In the genomic region with DNA sequence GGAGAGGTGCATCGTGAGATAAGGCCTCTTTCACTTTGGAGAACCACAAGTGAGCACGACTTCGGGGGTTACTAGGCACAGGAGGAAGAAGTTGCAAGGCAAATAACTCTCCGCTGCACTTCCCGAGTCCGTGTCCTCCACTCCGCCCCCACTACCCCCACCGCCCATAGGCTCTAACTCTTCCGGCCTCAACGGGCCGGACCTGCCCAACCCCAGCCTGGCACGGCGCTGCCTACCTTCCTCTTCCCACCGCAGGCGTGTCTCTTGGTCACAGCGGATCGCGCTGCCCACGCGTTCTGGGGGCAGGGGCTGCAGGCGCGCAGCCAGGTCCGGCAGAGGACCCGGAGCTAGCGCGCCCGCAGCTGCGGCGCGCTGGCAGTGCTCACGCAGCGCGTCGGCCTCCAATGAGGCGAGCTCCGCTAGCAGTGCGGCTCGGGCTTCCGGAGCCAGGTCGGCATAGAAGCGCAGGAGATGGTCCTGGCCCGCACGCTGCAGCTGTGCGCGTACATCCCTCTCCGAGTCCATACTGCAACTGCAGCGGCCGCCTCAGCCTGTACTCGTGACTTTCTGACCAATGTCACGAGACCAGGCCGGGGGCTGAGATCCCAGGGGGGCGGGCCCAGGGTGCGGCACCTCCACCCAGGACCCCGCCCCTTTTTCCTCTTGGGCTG, we compare ENCODE assay signal across 8 mouse cellular contexts. TPM values are rescaled to one million over a fixed set of nuclear protein-coding genes. Genes with fewer than 3 reads are reported as not detected.
DNase-seq lines count a peak whose midpoint lies in the region; ATAC-seq lines count a peak whose summit lies in the region.

Uap1l1 (minus strand) TSS at position 592 of the 671 bp plus-strand sequence.

- peak; percentile 87 for ATAC-seq in common myeloid progenitor, adult 5-6 weeks (replicated peaks; ENCODE audit: low read depth, poor library complexity, severe bottlenecking)
- ATAC-seq in intestine, embryonic 14.5 days (replicated peaks; ENCODE audit: low FRiP score, low TSS enrichment, low read depth): peak; percentile 83

- peak within 1 kb of the TSS; percentile 48 for H3K9ac ChIP-seq in intestine, embryonic 14.5 days (ENCODE audit: low read length)

- intact Hi-C loops in gastrocnemius, postnatal 36 days (cut with DNase I): no loop called here
- intact Hi-C loops in left cerebral cortex, postnatal 36 days (cut with DNase I): no loop called here

- no peaks in the 10 kb centered on the region for H3K4me1 ChIP-seq in intestine, embryonic 14.5 days (replicated peaks; ENCODE audit: control insufficient read depth, insufficient read depth, low read length)

- DNase-seq in T-cell, adult 2 months (ENCODE audit: low spot score): peak; percentile 47
- peak; percentile 67 to 83 for DNase-seq in gastrocnemius, postnatal 36 days
- peak; percentile 88 for DNase-seq in intestine, embryonic 14.5 days (ENCODE audit: low spot score)
- peak; percentile 50 to 60 for DNase-seq in left cerebral cortex, postnatal 36 days (ENCODE audit: low spot score in 2 of 2)
- peak; percentile 66 for DNase-seq in mesoderm, embryonic 11.5 days (ENCODE audit: low read depth, low spot score)
- DNase-seq in right cerebral cortex, postnatal 14 days: peak; percentile 58
- DNase-seq in urinary bladder, postnatal 25 days (ENCODE audit: low spot score): peak; percentile 77

- WGBS in intestine, embryonic 14.5 days: under 1% methylated on average over 53 of the region's 54 CpGs

- no peak within 1 kb of the TSS for H3K27ac ChIP-seq in intestine, embryonic 14.5 days (ENCODE audit: low read depth)

- 0 out of 2 replicates have a peak, but pooled peaks cover 3% of the 10 kb centered on the region for H3K36me3 ChIP-seq in intestine, embryonic 14.5 days (ENCODE audit: control insufficient read depth, insufficient read depth, low read length)

- peak within 1 kb of the TSS; percentile 94 for H3K4me2 ChIP-seq in intestine, embryonic 14.5 days (ENCODE audit: low read length)

- H3K27me3 ChIP-seq in intestine, embryonic 14.5 days (replicated peaks; ENCODE audit: control insufficient read depth, insufficient read depth, low read length): no peaks in the 10 kb centered on the region

- H3K9me3 ChIP-seq in intestine, embryonic 14.5 days (ENCODE audit: control insufficient read depth, low read length): no peaks in the 10 kb centered on the region

- H3K4me3 ChIP-seq in intestine, embryonic 14.5 days (ENCODE audit: low read depth, low read length): peak within 1 kb of the TSS; percentile 74

RNA-seq across cellular contexts. Expression of gene Uap1l1, which starts in this region (rescaled TPM):
- 8.5 and 8.9 TPM in 2 replicates for total RNA-seq in common myeloid progenitor, adult 5-6 weeks (2017)
- total RNA-seq in gastrocnemius, postnatal 36 days (2021): 1 to 10 TPM; 2.2 to 3.4 TPM
- 36.3 and 46.0 TPM in 2 replicates for polyA plus RNA-seq in intestine, embryonic 14.5 days (2014; fragmentation: Nextera tagmentation; extraction: Ambion mirVana)
- total RNA-seq in left cerebral cortex, postnatal 36 days (2021): 10 to 100 TPM; 17.0 to 20.8 TPM
